Mouse (Mus musculus) hematopoietic multipotent progenitor cell, adult 10-12 weeks (in vitro differentiated cells): ENCODE measurements around the gene Tspan4. TPM values are rescaled to one million over a fixed set of nuclear protein-coding genes. Genes with fewer than 3 reads are reported as not detected.

Experiments
- polyA plus RNA-seq: library from polyadenylated mRNA; stranded (reverse); fragments of >175 nt; gene quantifications from 2 replicates; pipeline ENCODE4 v1.2.3, GENCODE M21; 2012; ENCODE audit warnings: low replicate concordance

Tspan4 gene
- polyA plus RNA-seq = 5.9 and 14.9 TPM in 2 replicates

DNA sequence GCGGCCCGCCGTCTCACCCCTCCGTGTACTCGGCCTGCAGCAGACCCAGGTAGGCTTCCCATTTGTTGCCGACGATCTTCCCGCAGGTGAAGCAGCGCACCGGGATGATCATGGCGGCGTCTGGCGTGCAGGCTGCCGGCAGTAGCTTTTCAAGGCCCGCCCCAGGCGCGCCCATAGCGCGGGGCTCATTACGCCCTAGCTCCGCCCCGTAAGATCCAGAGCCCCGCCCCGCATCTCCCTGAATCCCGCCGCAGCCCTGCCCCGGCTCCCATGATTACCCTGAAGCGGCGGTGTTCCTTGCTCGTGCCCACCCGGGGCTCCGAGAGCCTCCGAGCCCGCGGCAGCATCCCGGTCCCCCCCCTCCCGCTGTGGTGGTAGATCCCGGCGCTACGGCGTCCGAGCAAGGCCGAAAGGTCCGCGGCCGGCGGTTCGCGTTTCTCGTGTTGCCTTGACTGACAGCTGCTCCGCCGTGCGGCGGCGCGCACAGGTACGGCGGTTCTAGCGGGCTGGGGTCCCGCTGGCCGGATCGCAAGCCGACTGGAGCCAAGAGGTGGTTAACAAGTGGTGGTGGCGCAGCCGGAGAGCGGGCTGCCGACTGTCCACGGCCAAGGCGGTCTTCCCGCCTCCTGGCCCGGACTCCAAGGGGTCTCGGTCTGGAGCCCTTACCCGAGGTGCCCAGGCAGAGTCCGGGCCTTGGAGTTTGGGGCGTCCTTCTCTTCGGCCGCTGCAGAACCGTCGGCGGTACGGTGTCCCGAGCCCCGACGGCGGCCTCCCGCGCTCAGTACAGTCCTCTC lies at the start of gene Tspan4, which contains the start of gene Polr2l:
Gene Tspan4 (plus strand): TSS at position 230 of the 794 bp plus-strand sequence.
Gene Polr2l (minus strand): TSS at position 122 of the 794 bp plus-strand sequence.

DNA sequence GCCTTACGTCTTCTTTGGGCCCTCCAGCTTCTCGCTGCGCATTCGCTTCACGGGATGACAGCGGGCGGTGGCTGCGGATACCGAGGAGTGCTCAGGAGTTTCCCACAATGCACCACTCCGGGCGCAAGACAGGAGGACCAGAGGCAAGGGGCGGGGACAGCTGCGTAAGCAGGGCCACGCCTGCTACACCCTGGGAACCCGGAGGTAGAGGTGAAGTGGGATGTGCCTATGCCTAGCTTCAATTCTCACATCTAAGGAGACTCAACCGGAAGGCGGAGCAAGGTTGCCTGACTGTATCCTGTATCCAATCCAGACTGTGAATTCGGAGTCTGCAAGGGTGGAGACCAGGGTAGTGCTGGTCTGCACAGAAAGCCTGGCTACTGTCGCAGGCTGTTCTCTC lies 45.7 kb upstream of the Tspan4 start, which contains the start of gene Cend1:
Gene Cend1 (minus strand): TSS at position 182 of the 400 bp plus-strand sequence.

DNA sequence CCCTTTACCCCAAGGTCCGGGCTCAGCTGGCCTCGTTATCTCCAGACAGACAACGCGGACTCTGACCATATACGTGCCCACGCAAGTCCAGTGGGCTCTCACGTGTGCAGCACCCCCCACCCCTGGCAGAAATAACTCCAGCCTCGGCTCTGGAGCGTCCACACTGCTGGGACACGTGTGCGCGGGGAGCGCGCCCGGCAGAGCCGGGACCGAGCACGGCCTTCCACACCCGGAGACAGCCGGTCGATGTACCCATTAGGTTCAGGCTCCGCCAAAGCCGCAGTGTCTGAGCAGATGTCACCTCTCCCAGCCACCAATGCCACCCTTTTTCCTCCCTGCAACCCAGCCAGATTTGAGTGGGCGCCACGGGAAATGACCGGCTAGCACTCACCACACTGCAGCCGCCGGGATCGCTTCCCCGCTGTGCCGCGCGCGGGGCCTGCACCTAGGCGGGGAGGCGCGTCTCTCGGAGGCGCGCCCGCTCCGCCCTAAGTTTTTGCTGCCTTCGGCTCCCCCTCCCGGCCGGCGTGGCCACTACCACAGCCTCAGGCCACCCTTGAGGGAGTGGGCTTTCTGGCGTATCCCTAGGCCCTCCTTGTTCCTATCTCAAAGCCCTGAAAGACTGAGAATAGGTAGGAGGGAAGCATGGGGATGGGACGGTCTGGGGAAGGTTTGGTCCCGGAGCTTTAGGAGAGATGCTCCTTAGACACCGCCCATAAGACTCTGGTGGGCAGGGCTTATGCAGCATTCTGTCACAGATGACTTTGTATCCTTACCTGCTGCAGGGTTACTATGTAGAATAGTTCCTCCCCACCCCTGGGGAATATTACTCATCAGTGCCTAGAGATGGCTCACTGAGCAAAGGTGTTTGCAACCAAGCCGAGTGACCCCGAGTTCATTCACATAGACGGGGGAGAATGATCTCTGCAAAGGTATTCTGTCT lies 37.6 kb upstream of the Tspan4 start, which contains the start of gene Slc25a22:
Gene Slc25a22 (minus strand): TSS at position 715 of the 943 bp plus-strand sequence.

DNA sequence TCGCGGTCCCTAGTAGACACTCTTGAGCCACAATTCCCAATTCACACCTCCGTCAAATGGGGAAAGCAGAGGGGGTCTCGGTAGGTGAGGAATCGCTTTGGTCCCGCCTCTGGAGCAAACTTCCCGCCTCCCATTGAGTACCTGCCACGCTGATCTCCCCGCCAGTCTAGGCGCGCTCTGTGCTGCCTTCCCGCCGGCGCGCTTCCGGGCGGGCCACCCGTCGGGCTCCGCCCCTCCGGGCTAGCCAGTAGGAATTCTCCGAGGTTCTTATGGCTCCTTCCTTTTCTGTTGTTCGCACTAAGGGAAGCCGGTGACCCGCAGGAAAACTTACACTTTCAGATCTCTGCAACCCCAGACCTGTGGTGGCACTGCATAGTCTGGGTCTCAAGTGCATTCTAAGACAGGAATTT lies 31.2 kb upstream of the Tspan4 start, which contains the start of gene Pidd1:
Gene Pidd1 (minus strand): TSS at position 198 of the 410 bp plus-strand sequence.

DNA sequence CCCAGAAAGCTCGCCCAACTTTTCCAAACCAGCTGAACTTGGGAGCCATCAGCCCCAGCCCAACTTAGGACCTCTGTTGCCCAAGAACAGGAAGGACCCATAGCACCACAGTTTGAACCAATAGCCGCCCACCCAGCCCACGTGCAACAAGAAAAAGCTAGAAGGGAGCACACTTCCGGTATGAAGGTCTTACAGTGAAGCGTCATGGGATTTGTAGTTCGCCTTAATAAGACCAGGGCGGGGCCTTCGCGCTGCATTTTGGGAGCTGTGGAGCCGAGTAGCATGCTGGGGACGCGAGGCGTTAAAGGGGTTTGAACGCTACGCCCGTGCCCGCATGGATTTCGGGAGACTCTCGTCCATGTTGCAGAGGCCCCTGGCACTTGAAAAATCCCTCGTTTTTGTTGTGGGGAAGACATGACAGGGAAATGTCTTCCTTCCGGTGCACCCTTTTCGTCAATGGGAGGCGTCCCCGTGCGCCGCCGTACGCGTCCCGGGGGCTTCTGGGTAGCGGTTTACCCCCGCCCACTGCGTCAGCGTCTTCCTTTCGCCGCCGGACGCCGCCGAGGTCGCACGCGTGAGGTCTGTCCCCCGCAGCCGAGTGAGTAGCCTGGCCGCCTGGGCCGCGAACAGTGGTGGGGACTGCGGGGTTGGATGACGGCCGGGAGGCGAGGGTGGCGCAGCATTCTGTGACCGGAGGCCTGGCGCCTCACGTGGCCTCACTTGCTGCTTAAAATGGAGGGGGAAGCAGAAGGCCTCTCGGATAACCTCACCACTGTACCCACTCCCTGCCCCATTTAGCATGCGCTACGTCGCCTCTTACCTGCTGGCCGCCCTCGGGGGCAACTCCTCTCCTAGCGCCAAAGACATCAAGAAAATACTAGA lies 27.7 kb upstream of the Tspan4 start, which contains the start of gene Rplp2:
Gene Rplp2 (plus strand): TSS at position 261 of the 882 bp plus-strand sequence.

DNA sequence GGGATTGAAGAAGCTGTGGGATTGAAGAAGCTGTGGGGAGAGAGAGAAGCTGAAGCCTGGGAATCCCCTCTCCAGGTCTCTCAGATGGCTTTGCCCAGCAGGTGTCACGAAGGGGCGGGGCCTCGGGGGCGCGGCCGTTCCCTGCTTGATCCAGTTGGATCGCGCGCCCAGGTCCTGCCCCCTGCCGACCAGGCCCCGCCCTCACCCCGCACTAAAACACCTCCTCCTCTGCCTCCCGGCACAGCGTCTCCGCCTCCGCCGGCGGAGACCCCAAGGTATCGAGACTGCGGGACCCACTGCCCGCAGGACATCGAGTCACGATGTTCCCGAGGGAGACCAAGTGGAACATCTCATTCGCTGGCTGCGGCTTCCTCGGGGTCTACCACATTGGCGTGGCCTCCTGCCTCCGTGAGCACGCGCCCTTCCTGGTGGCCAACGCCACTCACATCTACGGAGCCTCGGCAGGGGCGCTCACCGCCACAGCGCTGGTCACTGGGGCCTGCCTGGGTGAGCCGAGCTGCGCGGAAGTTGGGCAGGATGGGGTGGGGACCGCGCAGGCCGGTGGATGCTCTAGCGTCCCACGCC lies 20.0 kb upstream of the Tspan4 start, which contains the start of gene Pnpla2:
Gene Pnpla2 (plus strand): TSS at position 232 of the 585 bp plus-strand sequence.

DNA sequence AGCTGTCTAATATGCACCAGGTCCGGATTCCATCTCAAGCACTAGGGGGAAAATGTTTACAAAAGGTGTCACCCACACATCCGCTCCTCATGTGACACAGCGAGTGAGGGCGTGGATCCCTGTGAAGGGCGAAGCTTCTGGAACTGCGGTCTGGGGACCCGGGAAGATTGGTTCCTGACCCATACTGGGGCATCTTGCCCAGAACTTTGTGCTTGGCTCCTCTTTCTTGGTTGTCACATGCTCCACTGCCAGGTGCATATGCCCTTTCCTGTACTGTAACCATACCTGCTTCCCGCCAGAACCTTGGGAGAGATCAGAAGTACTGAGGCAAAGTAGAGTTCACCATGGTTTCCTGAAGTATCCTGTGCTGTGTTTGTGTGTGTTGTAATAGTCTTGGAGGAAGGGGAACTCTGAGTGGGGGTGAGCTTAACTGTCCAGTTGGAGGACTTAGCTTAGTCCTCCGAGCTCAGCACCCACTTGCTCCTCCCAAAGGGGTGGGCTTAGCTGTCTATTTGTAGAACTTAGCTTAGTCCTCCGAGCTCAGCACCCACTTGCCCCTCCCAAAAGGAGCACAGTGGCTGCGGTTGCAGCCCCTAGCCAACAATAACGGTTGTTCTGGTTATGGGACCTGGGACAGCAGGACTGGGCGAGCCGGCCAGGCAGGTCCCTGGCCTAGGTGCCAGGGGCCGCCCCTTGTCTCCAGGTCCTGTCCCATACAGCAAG lies 14.5 kb upstream of the Tspan4 start, which contains the start of gene Cracr2b:
Gene Cracr2b (plus strand): TSS at position 704 of the 723 bp plus-strand sequence.

DNA sequence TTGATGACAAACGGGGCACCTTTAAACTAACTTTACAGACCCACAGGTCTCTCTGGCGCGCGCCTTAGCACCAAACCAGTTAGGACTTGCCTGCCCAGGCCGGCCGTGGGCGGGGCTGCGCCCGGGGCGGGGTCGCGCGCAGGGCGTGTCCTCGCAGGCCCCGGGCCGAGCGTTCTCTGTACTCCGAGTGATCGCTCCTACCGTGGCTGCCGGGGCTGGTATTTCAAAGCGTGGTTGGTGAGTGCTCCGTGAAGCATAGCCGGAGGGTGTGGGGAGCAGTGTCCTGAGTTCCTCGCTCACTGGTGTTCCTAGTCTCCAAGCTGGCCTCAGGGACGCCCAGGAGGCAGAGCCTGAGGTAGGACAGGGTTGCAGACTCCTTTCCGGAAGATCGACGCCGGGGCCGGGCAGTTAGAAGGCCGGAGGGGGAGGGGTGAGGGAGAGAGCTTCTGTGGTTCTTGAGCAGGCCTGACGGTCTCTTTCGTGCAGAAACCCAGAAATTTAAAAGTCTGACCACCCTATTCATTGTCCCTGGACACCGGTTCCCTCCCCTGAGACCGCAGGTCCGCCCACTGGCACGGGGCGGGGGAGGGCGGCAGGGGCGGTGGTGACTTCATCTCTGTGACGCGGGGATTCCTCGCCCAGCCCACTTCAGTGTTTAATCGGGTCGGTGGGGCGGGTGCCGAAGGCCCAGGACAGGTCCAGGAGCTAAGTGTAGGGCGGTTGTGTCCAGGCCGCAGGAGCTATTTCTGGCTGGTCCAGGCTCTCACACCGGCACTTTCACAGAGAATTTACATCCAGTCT lies 7.6 kb upstream of the Tspan4 start, which contains the start of gene Cd151:
Gene Cd151 (plus strand): TSS at position 163 of the 801 bp plus-strand sequence.

DNA sequence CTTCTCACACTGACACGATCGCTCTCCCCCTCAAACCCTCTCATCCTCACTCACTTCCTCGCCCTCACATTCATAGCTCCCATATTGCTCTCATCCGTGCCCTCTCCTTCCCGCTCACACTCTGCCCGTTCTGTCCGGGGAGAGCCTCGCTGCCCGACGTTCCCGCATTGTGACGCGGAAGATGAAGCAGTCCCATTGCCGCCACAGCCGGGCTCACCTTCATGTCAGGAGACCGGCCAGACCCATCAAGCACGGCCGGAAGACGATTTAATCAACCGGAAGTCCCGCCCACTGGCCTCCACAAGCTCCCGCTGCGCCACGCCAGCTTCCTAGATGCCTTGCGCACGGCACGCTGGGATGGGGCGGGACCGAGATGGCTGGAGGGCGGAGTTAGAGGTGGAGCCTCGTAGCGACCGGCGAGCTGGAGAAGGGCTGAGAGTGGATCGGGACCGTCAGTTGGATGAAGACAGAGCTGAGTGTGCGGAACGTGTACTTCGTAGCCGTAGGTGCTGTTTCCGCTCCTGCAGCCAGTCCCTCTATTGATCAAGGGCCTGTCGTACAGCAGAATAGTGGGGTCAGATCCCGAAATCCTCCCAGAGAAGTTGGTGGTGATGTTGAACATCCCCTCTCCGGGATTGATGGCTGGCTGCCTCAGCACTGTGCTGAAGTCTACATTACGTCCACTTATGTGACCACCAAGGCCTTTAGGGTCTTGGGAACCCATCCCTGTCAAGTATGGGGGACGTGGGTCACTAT lies 64.7 kb downstream of the Tspan4 start, which contains the start of gene Chid1:
Gene Chid1 (minus strand): TSS at position 302 of the 756 bp plus-strand sequence.

Other genes starting within 250 kb of the Tspan4 start
- gene Phrf1, start 246.5 kb upstream of the Tspan4 start, polyA plus RNA-seq = 119 and 133 TPM in 2 replicates
- gene Irf7, start 208.8 kb upstream of the Tspan4 start, polyA plus RNA-seq = 136 and 455 TPM in 2 replicates
- gene Cdhr5, start 198.5 kb upstream of the Tspan4 start, polyA plus RNA-seq = 0.06 and 0.34 TPM in 2 replicates
- 0.21 TPM in 1 of 2 replicates, not detected in the other for gene Sct, start 196.1 kb upstream of the Tspan4 start, polyA plus RNA-seq
- gene Drd4, start 183.2 kb upstream of the Tspan4 start, polyA plus RNA-seq = 0.11 TPM in 1 of 2 replicates, not detected in the other
- 16.9 and 54.5 TPM in 2 replicates for gene Deaf1, start 147.6 kb upstream of the Tspan4 start, polyA plus RNA-seq
- 23.7 and 40.6 TPM in 2 replicates for gene Tmem80, start 147.5 kb upstream of the Tspan4 start, polyA plus RNA-seq
- gene Eps8l2, start 136.4 kb upstream of the Tspan4 start, polyA plus RNA-seq = 0.34 and 0.65 TPM in 2 replicates
- 33.5 and 307 TPM in 2 replicates for gene Taldo1, start 83.0 kb upstream of the Tspan4 start, polyA plus RNA-seq
- gene Gatd1, start 61.1 kb upstream of the Tspan4 start, polyA plus RNA-seq = 9.9 and 18.8 TPM in 2 replicates
- 0.10 TPM in 1 of 2 replicates, not detected in the other for gene Cend1, start 45.7 kb upstream of the Tspan4 start, polyA plus RNA-seq
- 66.0 and 111 TPM in 2 replicates for gene Slc25a22, start 37.3 kb upstream of the Tspan4 start, polyA plus RNA-seq
- gene Pidd1, start 31.2 kb upstream of the Tspan4 start, polyA plus RNA-seq = 11.3 and 32.9 TPM in 2 replicates
- 3,922 and 5,182 TPM in 2 replicates for gene Rplp2, start 27.9 kb upstream of the Tspan4 start, polyA plus RNA-seq
- 122 and 166 TPM in 2 replicates for gene Pnpla2, start 20.0 kb upstream of the Tspan4 start, polyA plus RNA-seq
- 4.4 and 5.5 TPM in 2 replicates for gene Cracr2b, start 14.1 kb upstream of the Tspan4 start, polyA plus RNA-seq
- 7.4 and 23.0 TPM in 2 replicates for gene Cd151, start 7.8 kb upstream of the Tspan4 start, polyA plus RNA-seq
- 22.1 and 24.5 TPM in 2 replicates for gene Polr2l, start 108 bp upstream of the Tspan4 start, polyA plus RNA-seq
- 11.4 and 11.9 TPM in 2 replicates for gene Chid1, start 64.6 kb downstream of the Tspan4 start, polyA plus RNA-seq
- gene Ap2a2, start 86.9 kb downstream of the Tspan4 start, polyA plus RNA-seq = 28.5 and 29.5 TPM in 2 replicates
- gene Muc6, start 180.1 kb downstream of the Tspan4 start, polyA plus RNA-seq = 0.01 TPM in 2 replicates
- 0.03 and 0.10 TPM in 2 replicates for gene Muc2, start 215.1 kb downstream of the Tspan4 start, polyA plus RNA-seq